Mouse (Mus musculus): Measurements from ENCODE around the gene Irgm2. TPM values are rescaled to one million over a fixed set of nuclear protein-coding genes. Genes with fewer than 3 reads are reported as not detected.
"Not testable (repeated sequence)": the region's sequence is repeated elsewhere in the genome, so short reads cannot be mapped to it uniquely, and the experiment has no call there.

Irgm2 gene
- polyA plus RNA-seq, 1 experiment from 2014 or later, result 0.85 TPM

GRCm38 (mm10) chr11:58215814-58216213 is 16.4 kb downstream of the Irgm2 start:
- H3K9ac ChIP-seq, result no peak overlapping the region
- H3K4me2 ChIP-seq (replicated peaks), result no peak overlapping the region
- H3K4me1 ChIP-seq, result peaks cover 11% of the 10 kb centered on the region
- 84% methylated on average over 5 of the region's 5 CpGs for WGBS
- ATAC-seq (ENCODE audit: low FRiP score, low read depth), result no peak
- no peaks in the 10 kb centered on the region for H3K27me3 ChIP-seq (replicated peaks)
- H3K36me3 ChIP-seq, result no peaks in the 10 kb centered on the region
- H3K27ac ChIP-seq, result no peak overlapping the region
- no peak overlapping the region for H3K4me3 ChIP-seq
- H3K9me3 ChIP-seq, result no peaks in the 10 kb centered on the region

DNA sequence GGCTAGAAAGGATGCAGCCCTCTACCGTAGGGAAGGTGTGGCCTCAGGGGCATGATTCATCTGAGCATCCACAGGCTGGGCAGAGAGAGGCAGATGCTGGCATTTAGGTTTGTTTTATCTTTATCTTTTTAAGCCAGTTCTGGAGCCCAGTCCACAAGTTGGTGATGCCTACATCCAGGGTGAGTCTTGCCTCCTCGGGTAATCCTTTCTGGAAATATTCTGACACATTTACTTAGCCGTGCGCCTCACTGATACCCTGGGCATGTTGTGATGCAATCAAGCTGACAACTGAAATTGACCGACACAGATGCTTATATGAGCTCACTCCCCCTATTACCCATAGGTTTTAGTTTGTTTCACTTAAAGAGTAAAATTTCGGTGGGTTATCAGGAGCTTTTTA is 17.4 kb downstream of the Irgm2 start:
- H3K36me3 ChIP-seq, result no peaks in the 10 kb centered on the region
- no peak overlapping the region for H3K27ac ChIP-seq
- H3K4me3 ChIP-seq, result no peak overlapping the region
- 0 out of 2 replicates have a peak, but pooled peaks cover 3% of the 10 kb centered on the region for H3K4me1 ChIP-seq
- H3K27me3 ChIP-seq (replicated peaks), result no peaks in the 10 kb centered on the region
- H3K4me2 ChIP-seq (replicated peaks), result no peak overlapping the region
- no peaks in the 10 kb centered on the region for H3K9me3 ChIP-seq
- no peak overlapping the region for H3K9ac ChIP-seq
- no peak for ATAC-seq (ENCODE audit: low FRiP score, low read depth)
- 88% methylated on average over 6 of the region's 6 CpGs for WGBS

GRCm38 (mm10) chr11:58223751-58224150 is 24.3 kb downstream of the Irgm2 start:
- Histone ChIP-seq H3K27me3 (replicated peaks) (no peaks in the 10 kb centered on the region), H3K9ac (no peak overlapping the region), H3K36me3 (no peaks in the 10 kb centered on the region), H3K9me3 (no peaks in the 10 kb centered on the region), H3K4me3 (no peak overlapping the region), H3K4me2 (replicated peaks) (no peak overlapping the region), H3K4me1 (no peaks in the 10 kb centered on the region; the same call in 1 of the 2 replicates), H3K27ac (no peak overlapping the region)
- 60% methylated on average over 4 of the region's 4 CpGs for WGBS
- ATAC-seq (ENCODE audit: low FRiP score, low read depth), result no peak

- no peak overlapping the region for H3K9ac ChIP-seq
- ATAC-seq (ENCODE audit: low FRiP score, low read depth), result no peak
- no peak overlapping the region for H3K4me2 ChIP-seq (replicated peaks)
- no peaks in the 10 kb centered on the region; the same call in 1 of the 2 replicates for H3K4me1 ChIP-seq
- H3K27ac ChIP-seq, result no peak overlapping the region
- WGBS, result 51% methylated on average over 7 of the region's 7 CpGs
- no peak overlapping the region for H3K4me3 ChIP-seq
- H3K27me3 ChIP-seq (replicated peaks), result no peaks in the 10 kb centered on the region
- H3K9me3 ChIP-seq, result no peaks in the 10 kb centered on the region
- H3K36me3 ChIP-seq, result no peaks in the 10 kb centered on the region
Observed at GRCm38 (mm10) chr11:58224313-58224712, 24.9 kb downstream of the Irgm2 start.

DNA sequence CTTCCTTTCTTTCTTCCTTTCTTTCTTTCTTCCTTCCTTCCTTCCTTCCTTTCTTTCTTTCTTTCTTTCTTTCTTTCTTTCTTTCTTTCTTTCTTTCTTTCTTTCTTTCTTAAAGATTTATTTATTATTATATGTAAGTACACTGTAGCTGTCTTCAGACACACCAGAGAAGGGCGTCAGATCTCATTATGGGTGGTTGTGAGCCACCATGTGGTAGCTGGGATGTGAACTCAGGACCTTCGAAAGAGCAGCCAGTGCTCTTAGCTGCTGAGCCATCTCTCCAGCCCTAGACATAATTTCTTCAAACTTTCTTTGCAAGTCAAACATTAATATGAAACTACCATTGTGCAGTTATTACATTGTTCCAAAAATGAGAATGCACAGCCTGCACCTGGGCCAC is 25.5 kb downstream of the Irgm2 start:
- H3K27ac ChIP-seq; H3K4me3 ChIP-seq; H3K27me3 ChIP-seq (replicated peaks); H3K4me2 ChIP-seq (replicated peaks); H3K9me3 ChIP-seq; H3K4me1 ChIP-seq; ATAC-seq (ENCODE audit: low FRiP score, low read depth); H3K36me3 ChIP-seq; H3K9ac ChIP-seq: not testable (repeated sequence)
- 76% methylated on average over 2 of the region's 2 CpGs for WGBS

DNA sequence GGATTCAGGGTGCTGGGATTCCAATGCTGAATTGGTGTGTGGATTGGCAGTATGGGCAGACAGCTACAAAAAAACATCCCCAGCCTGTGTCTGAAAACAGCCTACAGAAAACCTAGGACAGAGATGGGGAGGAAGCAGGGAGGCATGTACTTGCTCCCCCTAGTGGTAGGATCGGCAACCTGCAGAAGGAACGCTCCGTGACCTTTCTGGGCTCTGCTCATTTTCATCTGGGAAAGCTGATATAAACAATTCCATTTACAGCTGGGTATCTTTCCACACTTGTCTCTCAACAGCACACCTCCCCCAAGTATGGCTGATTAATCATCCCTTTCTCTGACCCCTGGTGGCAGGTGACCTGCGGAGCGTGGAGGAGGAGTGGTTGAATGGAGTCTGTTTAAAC is 26.2 kb downstream of the Irgm2 start:
- no peaks in the 10 kb centered on the region for H3K27me3 ChIP-seq (replicated peaks)
- H3K4me3 ChIP-seq, result no peak overlapping the region
- no peak overlapping the region for H3K4me2 ChIP-seq (replicated peaks)
- H3K4me1 ChIP-seq, result no peaks in the 10 kb centered on the region; the same call in 1 of the 2 replicates
- no peak for ATAC-seq (ENCODE audit: low FRiP score, low read depth)
- no peaks in the 10 kb centered on the region for H3K9me3 ChIP-seq
- no peak overlapping the region for H3K27ac ChIP-seq
- H3K36me3 ChIP-seq, result no peaks in the 10 kb centered on the region
- H3K9ac ChIP-seq, result no peak overlapping the region
- 7% methylated on average over 5 of the region's 5 CpGs for WGBS

DNA sequence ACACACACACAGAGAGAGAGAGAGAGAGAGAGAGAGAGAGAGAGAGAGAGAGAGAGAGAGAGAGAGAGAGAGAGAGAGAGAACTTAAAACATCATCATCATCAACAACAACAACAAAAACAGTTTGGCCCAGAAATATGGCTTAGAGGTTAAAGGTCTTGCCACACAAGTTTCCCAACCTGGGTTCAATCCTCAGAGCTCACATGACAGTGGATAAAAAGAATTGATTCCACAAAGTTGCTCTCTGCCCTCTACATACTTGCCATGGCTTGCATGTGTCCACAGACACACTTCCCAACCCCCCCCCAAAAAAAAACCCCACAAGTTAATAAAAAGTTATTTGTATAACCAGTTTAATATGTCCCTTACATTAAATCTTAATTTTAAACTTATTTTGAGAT is 27.0 kb downstream of the Irgm2 start:
- Histone ChIP-seq H3K36me3 (no peaks in the 10 kb centered on the region), H3K9ac (no peak overlapping the region), H3K4me1 (no peaks in the 10 kb centered on the region; the same call in 1 of the 2 replicates), H3K27ac (no peak overlapping the region), H3K4me2 (replicated peaks) (no peak overlapping the region), H3K4me3 (no peak overlapping the region), H3K9me3 (no peaks in the 10 kb centered on the region), H3K27me3 (replicated peaks) (no peaks in the 10 kb centered on the region)
- no peak for ATAC-seq (ENCODE audit: low FRiP score, low read depth)

DNA sequence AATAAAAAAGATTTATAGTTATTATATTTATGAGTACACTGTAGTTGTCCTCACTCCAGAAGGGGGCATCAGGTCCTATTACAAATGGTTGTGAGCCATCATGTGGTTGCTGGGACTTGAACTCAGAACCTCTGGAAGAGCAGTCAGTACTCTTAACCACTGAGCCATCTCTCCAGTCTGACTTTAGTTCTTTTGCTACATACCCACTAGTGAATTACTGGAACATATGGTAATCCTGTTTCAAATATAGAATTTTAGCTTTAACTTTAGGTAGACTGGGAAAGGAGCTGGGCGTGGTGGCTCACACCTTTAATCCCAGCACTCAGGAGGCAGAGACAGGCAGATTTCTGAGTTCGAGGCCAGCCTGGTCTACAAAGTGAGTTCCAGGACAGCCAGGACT is 28.6 kb downstream of the Irgm2 start:
- H3K27ac ChIP-seq; H3K4me1 ChIP-seq; H3K4me2 ChIP-seq (replicated peaks); H3K9ac ChIP-seq; H3K36me3 ChIP-seq; H3K4me3 ChIP-seq; H3K9me3 ChIP-seq; ATAC-seq (ENCODE audit: low FRiP score, low read depth); H3K27me3 ChIP-seq (replicated peaks): not testable (repeated sequence)
- WGBS, result 96% methylated on average over 2 of the region's 2 CpGs

- Histone ChIP-seq H3K4me1 (no peaks in the 10 kb centered on the region; the same call in 1 of the 2 replicates), H3K36me3 (no peaks in the 10 kb centered on the region)
Observed at GRCm38 (mm10) chr11:58230396-58230910, 31.0 kb downstream of the Irgm2 start.

DNA sequence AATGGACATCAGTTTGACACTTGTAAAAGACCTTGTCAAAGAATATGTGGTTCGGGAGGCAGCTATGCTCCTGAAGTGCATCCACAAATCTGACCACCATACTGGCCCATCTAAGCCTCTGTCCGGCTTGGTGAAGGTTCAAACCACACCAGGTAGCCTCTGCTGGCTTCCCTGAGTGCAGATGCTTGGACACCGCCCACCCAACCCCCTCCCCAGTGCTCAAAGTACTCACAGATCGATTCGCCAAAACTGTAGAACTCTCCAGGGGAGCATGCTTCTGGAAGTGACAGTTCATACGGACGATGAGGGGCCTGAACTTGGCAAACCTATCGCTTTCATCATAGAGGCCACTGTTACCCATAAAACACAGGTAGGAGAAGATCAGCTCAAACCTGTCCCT is 31.7 kb downstream of the Irgm2 start:
- H3K9ac ChIP-seq, result no peak overlapping the region
- WGBS, result 85% methylated on average over 8 of the region's 8 CpGs
- no peak overlapping the region for H3K4me2 ChIP-seq (replicated peaks)
- H3K36me3 ChIP-seq, result no peaks in the 10 kb centered on the region
- no peak overlapping the region for H3K4me3 ChIP-seq
- H3K9me3 ChIP-seq, result no peaks in the 10 kb centered on the region
- no peak for ATAC-seq (ENCODE audit: low FRiP score, low read depth)
- H3K27ac ChIP-seq, result no peak overlapping the region
- no peaks in the 10 kb centered on the region for H3K4me1 ChIP-seq
- H3K27me3 ChIP-seq (replicated peaks), result no peaks in the 10 kb centered on the region

More at GRCm38 (mm10) chr11:58230396-58230910, 31.0 kb downstream of the Irgm2 start:
- H3K27ac ChIP-seq, result no peak overlapping the region
- H3K27me3 ChIP-seq (replicated peaks), result no peaks in the 10 kb centered on the region
- ATAC-seq (ENCODE audit: low FRiP score, low read depth), result no peak
- WGBS, result 71% methylated on average over 16 of the region's 16 CpGs
- no peaks in the 10 kb centered on the region for H3K9me3 ChIP-seq
- H3K4me2 ChIP-seq (replicated peaks), result no peak overlapping the region
- no peak overlapping the region for H3K4me3 ChIP-seq
- H3K9ac ChIP-seq, result no peak overlapping the region

GRCm38 (mm10) chr11:58234551-58234950 is 35.1 kb downstream of the Irgm2 start:
- not testable (repeated sequence) for H3K27me3 ChIP-seq (replicated peaks); H3K4me1 ChIP-seq; H3K4me2 ChIP-seq (replicated peaks); H3K9ac ChIP-seq; H3K4me3 ChIP-seq; H3K27ac ChIP-seq; H3K9me3 ChIP-seq; H3K36me3 ChIP-seq; ATAC-seq (ENCODE audit: low FRiP score, low read depth)
- 85% methylated on average over 3 of the region's 3 CpGs for WGBS

- H3K27ac ChIP-seq, result no peak overlapping the region
- no peak for ATAC-seq (ENCODE audit: low FRiP score, low read depth)
- 0 out of 2 replicates have a peak, but pooled peaks cover 7% of the 10 kb centered on the region for H3K4me1 ChIP-seq
- 15% methylated on average over 6 of the region's 6 CpGs for WGBS
- no peak overlapping the region for H3K4me2 ChIP-seq (replicated peaks)
- H3K36me3 ChIP-seq, result no peaks in the 10 kb centered on the region
- H3K9me3 ChIP-seq, result no peaks in the 10 kb centered on the region
- H3K27me3 ChIP-seq (replicated peaks), result no peaks in the 10 kb centered on the region
- H3K4me3 ChIP-seq, result no peak overlapping the region
- no peak overlapping the region for H3K9ac ChIP-seq
Observed at GRCm38 (mm10) chr11:58235152-58235551, 35.7 kb downstream of the Irgm2 start.

Data from neural tube, embryonic 12.5 days (tissue).